Mouse (Mus musculus) neural tube, embryonic 14.5 days (tissue): ENCODE measurements at regions not wholly inside any gene's neighbourhood (a gene's known extent, or its start where the extent isn't known, plus 50 kb on each side); places are given as distances from the start of the nearest gene placed in this dataset.

ENCODE experiments used
- ATAC-seq: fragments of 200-750 bp; cut with Nextera tagmentation; 2 replicates; pipeline ENCODE4 v1.8.0; 2017; ENCODE audit warnings: low read depth, mild to moderate bottlenecking, moderate TSS enrichment, moderate library complexity
- H3K27ac ChIP-seq: fragments of 300-500 bp; sonication (generic); 2 replicates; pipeline ENCODE4 v1.5.1; 2014; ENCODE audit warnings: low read depth, mild to moderate bottlenecking, control low read depth, low read length, moderate library complexity, mixed read lengths
- H3K27me3 ChIP-seq: fragments of 300-500 bp; sonication (generic); 2 replicates; pipeline ENCODE4 v1.6.1; 2014; ENCODE audit warnings: low read length; ENCODE audit not compliant: control insufficient read depth, insufficient read depth
- H3K36me3 ChIP-seq: fragments of 300-500 bp; sonication (generic); 2 replicates; pipeline ENCODE4 v1.6.1; 2014; ENCODE audit warnings: low read length, mixed read lengths; ENCODE audit not compliant: control insufficient read depth, insufficient read depth
- H3K4me1 ChIP-seq: fragments of 300-500 bp; sonication (generic); 2 replicates; pipeline ENCODE4 v1.6.1; 2014; ENCODE audit warnings: low read length; ENCODE audit not compliant: control insufficient read depth, insufficient read depth
- H3K4me2 ChIP-seq: fragments of 300-500 bp; sonication (generic); 2 replicates; pipeline ENCODE4 v1.6.1; 2014; ENCODE audit warnings: mild to moderate bottlenecking, low read depth, low read length, control low read depth
- H3K4me3 ChIP-seq: fragments of 300-500 bp; sonication (generic); 2 replicates; pipeline ENCODE4 v1.5.1; 2014; ENCODE audit warnings: low read depth, low read length, control low read depth, mixed read lengths
- H3K9ac ChIP-seq: fragments of 300-500 bp; sonication (generic); replicated peaks from 2 replicates; pipeline ENCODE4 v1.6.1; 2014; ENCODE audit warnings: low read depth, mild to moderate bottlenecking, control low read depth, low read length, mixed read lengths
- H3K9me3 ChIP-seq: fragments of 300-500 bp; sonication (generic); 2 replicates; pipeline ENCODE4 v1.6.1; 2016; ENCODE audit warnings: low read length; ENCODE audit not compliant: control insufficient read depth
- WGBS: fragments of 180-500 bp; shearing (Covaris S2); extraction: QIAGEN DNeasy Blood & Tissue Kit; methylation state at CpG from one replicate; pipeline ENCODE4 v1.1.7; 2014; 5-methylcytosine and 5-hydroxymethylcytosine counted together

GRCm38 (mm10) chr17:85823036-85823435 lies 135.0 kb upstream of the Six2 start:
- peak; percentile 80 for ATAC-seq
- Histone ChIP-seq H3K4me1 (peaks cover 12% of the 10 kb centered on the region), H3K27me3 (no peaks in the 10 kb centered on the region), H3K9me3 (no peaks in the 10 kb centered on the region), H3K4me3 (no peak overlapping the region), H3K9ac (no peak overlapping the region), H3K4me2 (0 out of 2 replicates have a peak overlapping the region, but pooled peaks have one; percentile 2), H3K36me3 (no peaks in the 10 kb centered on the region), H3K27ac (peak overlapping the region; percentile 46; the same call in 1 of the 2 replicates)
- WGBS: 42% methylated on average over 19 of the region's 19 CpGs

- H3K9ac ChIP-seq: no peak overlapping the region
- no peak for ATAC-seq
- no peaks in the 10 kb centered on the region for H3K36me3 ChIP-seq
- H3K9me3 ChIP-seq: no peaks in the 10 kb centered on the region
- peaks cover 12% of the 10 kb centered on the region for H3K4me1 ChIP-seq
- no peak overlapping the region for H3K27ac ChIP-seq
- no peak overlapping the region for H3K4me3 ChIP-seq
- 73% methylated on average over 4 of the region's 4 CpGs for WGBS
- no peak overlapping the region for H3K4me2 ChIP-seq
- no peaks in the 10 kb centered on the region for H3K27me3 ChIP-seq
Observed at GRCm38 (mm10) chr17:85821861-85822260, 133.8 kb upstream of the Six2 start.

GRCm38 (mm10) chr17:85818098-85818855 lies 130.2 kb upstream of the Six2 start:
- Histone ChIP-seq H3K27me3 (no peaks in the 10 kb centered on the region), H3K9ac (no peak overlapping the region; the same call in 1 of the 2 replicates), H3K9me3 (no peaks in the 10 kb centered on the region), H3K4me1 (no peaks in the 10 kb centered on the region), H3K36me3 (no peaks in the 10 kb centered on the region), H3K4me2 (no peak overlapping the region), H3K27ac (no peak overlapping the region), H3K4me3 (no peak overlapping the region)
- no peak for ATAC-seq
- 59% methylated on average over 17 of the region's 17 CpGs for WGBS

GRCm38 (mm10) chr17:85816521-85816920 lies 128.4 kb upstream of the Six2 start:
- no peaks in the 10 kb centered on the region for H3K4me1 ChIP-seq
- no peak overlapping the region for H3K4me3 ChIP-seq
- 95% methylated on average over 8 of the region's 8 CpGs for WGBS
- H3K4me2 ChIP-seq: no peak overlapping the region
- ATAC-seq: no peak
- no peak overlapping the region for H3K27ac ChIP-seq
- no peak overlapping the region for H3K9ac ChIP-seq
- H3K9me3 ChIP-seq: no peaks in the 10 kb centered on the region
- H3K27me3 ChIP-seq: no peaks in the 10 kb centered on the region
- no peaks in the 10 kb centered on the region for H3K36me3 ChIP-seq

GRCm38 (mm10) chr17:85816056-85816455 lies 128.0 kb upstream of the Six2 start:
- H3K36me3 ChIP-seq: no peaks in the 10 kb centered on the region
- no peaks in the 10 kb centered on the region for H3K27me3 ChIP-seq
- no peaks in the 10 kb centered on the region for H3K9me3 ChIP-seq
- no peak for ATAC-seq
- H3K9ac ChIP-seq: no peak overlapping the region
- H3K4me2 ChIP-seq: no peak overlapping the region
- H3K4me1 ChIP-seq: no peaks in the 10 kb centered on the region
- no peak overlapping the region for H3K4me3 ChIP-seq
- 92% methylated on average over 8 of the region's 8 CpGs for WGBS
- H3K27ac ChIP-seq: no peak overlapping the region

GRCm38 (mm10) chr17:85808580-85808979 lies 120.5 kb upstream of the Six2 start:
- no peaks in the 10 kb centered on the region for H3K36me3 ChIP-seq
- no peak overlapping the region for H3K9ac ChIP-seq
- no peak overlapping the region for H3K4me2 ChIP-seq
- no peak for ATAC-seq
- H3K4me3 ChIP-seq: no peak overlapping the region
- WGBS: 73% methylated on average over 5 of the region's 5 CpGs
- H3K9me3 ChIP-seq: no peaks in the 10 kb centered on the region
- no peak overlapping the region for H3K27ac ChIP-seq
- H3K27me3 ChIP-seq: 0 out of 2 replicates have a peak, but pooled peaks cover 2% of the 10 kb centered on the region
- no peaks in the 10 kb centered on the region for H3K4me1 ChIP-seq

- H3K9me3 ChIP-seq: no peaks in the 10 kb centered on the region
- peaks cover 15% of the 10 kb centered on the region for H3K27me3 ChIP-seq
- WGBS: 51% methylated on average over 13 of the region's 13 CpGs
- no peaks in the 10 kb centered on the region for H3K4me1 ChIP-seq
- no peak overlapping the region for H3K4me2 ChIP-seq
- no peak overlapping the region for H3K4me3 ChIP-seq
- ATAC-seq: no peak
- H3K36me3 ChIP-seq: no peaks in the 10 kb centered on the region
- no peak overlapping the region for H3K27ac ChIP-seq
- H3K9ac ChIP-seq: no peak overlapping the region
Observed at GRCm38 (mm10) chr17:85805726-85806359, 117.8 kb upstream of the Six2 start.

- H3K27ac ChIP-seq: no peak overlapping the region
- peaks cover 6% of the 10 kb centered on the region; the same call in 1 of the 2 replicates for H3K4me1 ChIP-seq
- WGBS: 65% methylated on average over 4 of the region's 4 CpGs
- H3K4me3 ChIP-seq: no peak overlapping the region
- no peak for ATAC-seq
- H3K27me3 ChIP-seq: peaks cover 24% of the 10 kb centered on the region
- H3K4me2 ChIP-seq: no peak overlapping the region
- H3K9me3 ChIP-seq: no peaks in the 10 kb centered on the region
- no peaks in the 10 kb centered on the region for H3K36me3 ChIP-seq
- H3K9ac ChIP-seq: no peak overlapping the region
Observed at GRCm38 (mm10) chr17:85804631-85805030, 116.6 kb upstream of the Six2 start.

- Histone ChIP-seq H3K27me3 (peaks cover 33% of the 10 kb centered on the region), H3K4me3 (no peak overlapping the region)
- ATAC-seq: no peak
Observed at GRCm38 (mm10) chr17:85801734-85802133, 113.7 kb upstream of the Six2 start.

More at GRCm38 (mm10) chr17:85801734-85802133, 113.7 kb upstream of the Six2 start:
- Histone ChIP-seq H3K36me3 (no peaks in the 10 kb centered on the region), H3K4me1 (peaks cover 11% of the 10 kb centered on the region; the same call in 1 of the 2 replicates), H3K9me3 (no peaks in the 10 kb centered on the region), H3K4me2 (no peak overlapping the region), H3K27ac (no peak overlapping the region), H3K9ac (no peak overlapping the region)
- WGBS: 90% methylated on average over 8 of the region's 8 CpGs
